Mouse (Mus musculus) adrenal gland, adult 18-20 months (tissue): ENCODE data around the gene Cog5. TPM values are rescaled to one million over a fixed set of nuclear protein-coding genes. Genes with fewer than 3 reads are reported as not detected.

Experiments
- DNase-seq, 2 experiments: peaks; one replicate each; pipeline ENCODE4 v3.0.0; 2021 to 2022; ENCODE audit warnings: low spot score in 2 of 2
- total RNA-seq, 2 experiments: library from RNA; stranded (reverse); gene quantifications; 1 replicate in 1 of 2; 2 replicates in 1 of 2; pipeline ENCODE4 v1.2.3; 2021

Gene Cog5
- total RNA-seq, 2 experiments from 2014 or later: 34.1 to 41.4 TPM

DNA sequence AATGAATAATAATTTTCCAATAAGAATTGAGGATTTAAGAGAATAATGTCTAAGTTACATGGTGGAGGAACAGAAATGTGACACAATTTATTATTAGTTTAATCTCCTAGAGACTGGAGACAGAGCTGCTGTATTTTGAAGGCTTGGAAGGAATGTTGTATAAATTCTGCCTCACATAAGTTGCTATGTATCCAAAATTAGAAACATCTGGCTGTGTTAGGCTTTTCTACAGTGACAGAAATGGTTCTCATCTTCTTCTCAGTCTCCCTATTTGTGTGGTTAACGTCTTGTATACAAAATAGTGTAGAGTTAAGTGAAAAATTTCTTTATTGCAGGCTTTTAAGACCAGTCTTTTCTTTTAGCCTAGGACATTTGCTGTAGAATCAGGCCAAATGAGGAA is 52.9 kb downstream of the Cog5 start:
- no peak for DNase-seq

DNA sequence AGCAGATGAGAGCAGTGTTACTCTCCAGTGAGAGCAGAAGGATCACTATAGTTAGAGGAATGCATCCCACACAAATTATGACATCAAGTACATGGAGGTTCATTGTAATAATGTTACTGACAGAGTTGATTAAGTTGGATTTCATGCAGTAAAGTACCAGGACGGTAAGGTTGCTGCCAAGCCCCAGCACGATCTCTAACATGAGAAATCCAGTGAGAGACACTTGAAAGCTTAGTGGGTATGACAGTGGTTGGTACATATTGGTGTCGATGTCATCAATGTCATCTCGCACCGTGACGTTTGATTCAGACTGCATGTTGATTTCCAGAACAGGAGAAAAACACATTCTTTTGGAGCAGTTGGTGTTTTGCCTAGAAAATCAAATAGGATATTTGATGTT is 55.0 kb downstream of the Cog5 start:
- DNase-seq: no peak

DNA sequence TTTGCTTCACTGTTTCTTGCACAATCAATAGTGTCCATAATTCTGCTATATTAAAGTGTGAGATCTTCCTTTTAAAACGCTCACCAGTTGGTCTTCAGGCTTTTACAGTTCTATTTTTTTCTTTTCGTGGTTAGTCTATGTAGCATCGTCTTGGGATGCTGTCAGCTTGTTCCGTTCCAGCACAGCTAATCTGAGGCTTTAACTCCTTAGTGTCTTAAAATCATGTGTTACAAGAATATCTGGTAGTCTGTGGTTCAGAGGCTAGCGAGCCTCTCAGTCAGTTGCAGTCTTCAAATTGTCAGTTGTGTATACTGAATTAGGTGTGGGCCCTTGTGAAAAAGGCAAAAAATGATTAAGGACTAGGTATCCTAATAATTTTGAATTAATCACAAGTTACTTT is 57.6 kb downstream of the Cog5 start:
- DNase-seq: no peak

DNA sequence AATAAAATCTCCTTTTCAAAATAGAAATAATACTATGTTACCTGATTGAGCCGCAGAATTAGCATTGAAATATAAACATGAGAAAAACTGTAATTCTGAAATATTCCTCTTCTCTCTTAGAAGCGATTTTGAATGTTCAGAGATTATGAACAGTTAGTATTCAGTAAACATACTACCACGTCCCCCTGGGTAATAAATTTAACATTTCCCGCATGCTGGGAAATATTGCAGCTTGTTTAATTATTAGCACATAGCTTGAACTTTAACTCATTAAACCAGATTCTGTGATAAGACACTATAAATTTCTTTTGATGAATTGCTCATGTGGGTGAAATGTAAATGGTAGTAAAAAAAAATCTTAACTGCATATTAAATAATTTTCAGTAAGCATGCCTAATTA is 58.1 kb downstream of the Cog5 start:
- no peak for DNase-seq

DNA sequence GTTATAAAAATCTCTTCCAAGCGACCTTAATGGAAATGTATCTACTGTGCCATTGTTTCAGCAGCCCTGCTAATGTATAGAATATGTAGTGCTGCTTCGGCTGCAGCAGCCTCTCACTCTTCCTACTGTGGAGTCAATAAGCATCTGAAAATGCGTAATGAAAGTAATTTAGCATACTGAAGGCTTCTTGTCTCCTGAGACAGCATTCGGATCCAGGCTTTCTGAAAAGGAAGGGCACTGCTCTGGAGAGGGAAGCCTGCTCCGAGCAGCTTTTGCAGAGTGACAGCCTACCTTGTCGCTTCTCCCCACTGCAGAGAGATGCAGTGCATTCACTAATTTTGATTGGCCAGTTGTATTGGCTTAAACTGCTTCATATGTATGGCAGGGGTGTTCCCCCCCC is 58.9 kb downstream of the Cog5 start, which contains the start of gene Gpr22:
Gpr22 (minus strand) TSS at position 348 of the 400 bp plus-strand sequence.
- no peak for DNase-seq

DNA sequence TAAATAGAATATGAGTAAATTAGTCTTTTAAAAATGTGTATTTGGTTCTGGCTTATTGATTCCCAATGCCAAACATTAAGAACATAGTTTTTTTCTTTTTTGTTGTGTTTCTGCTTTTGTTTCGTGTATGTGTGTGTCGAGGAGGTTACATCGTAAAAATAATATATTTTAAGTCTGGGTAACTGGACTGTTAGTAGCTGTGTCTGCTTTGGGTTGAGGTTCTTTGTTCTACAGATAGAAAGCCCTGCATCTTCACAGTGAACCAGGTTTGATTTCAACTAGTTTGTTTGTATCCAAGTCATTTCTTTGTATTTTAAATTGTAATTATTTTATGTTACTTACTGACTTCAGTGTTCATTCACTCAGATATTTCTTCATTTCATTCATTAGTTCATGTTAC is 59.4 kb downstream of the Cog5 start:
- no peak for DNase-seq

DNA sequence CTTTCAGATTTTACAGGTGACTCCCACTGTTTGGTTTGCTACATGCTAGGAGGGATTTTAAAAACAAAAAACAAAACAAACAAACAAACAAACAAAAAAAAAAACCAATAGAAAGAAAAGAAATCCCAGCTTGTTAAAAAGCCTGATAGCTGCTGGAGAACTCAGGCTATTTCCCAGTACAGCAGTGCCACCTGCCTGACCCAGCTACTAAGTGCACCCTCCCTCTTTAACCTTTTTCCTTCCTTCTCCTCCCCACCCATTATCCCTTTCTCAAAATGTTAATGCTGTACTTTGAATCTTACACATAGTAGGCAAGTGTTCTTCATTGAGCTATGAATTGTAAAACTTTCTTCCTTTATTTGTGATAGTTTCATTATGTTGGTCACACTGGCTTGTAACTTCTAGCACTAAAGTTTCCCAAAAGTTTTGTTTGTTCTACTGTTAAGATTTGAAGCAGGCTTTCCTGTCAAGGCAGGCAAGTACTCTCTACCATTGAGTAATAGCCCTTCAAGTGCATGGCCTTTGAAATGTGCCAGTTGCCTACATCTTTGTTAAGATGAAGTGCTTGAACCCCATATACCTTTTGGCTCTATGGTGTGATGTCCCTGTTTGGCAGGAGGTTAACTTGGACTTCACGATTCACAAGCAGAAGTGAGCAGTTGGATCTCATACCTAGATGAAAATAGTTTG is 65.1 kb downstream of the Cog5 start:
- no peak for DNase-seq

DNA sequence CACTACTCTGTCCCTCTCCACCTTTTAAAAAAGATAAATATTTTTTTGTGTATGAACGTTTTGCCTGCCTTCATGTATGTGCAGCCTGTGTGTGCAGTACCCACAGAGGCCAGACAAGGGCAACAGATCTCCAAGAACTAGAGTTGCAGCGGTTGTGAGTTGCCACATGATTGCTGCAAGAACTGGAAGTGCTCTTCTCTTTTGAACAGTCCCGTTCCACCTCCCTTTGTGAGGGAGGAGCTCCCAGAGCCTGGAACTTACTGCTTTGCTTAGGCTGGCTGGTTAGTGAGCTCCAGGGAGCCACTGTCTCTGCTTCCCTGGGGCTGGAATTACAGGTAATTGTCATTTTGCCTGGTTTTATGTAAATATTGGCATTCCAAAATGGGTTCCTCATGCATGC is 69.9 kb downstream of the Cog5 start:
- no peak for DNase-seq

DNA sequence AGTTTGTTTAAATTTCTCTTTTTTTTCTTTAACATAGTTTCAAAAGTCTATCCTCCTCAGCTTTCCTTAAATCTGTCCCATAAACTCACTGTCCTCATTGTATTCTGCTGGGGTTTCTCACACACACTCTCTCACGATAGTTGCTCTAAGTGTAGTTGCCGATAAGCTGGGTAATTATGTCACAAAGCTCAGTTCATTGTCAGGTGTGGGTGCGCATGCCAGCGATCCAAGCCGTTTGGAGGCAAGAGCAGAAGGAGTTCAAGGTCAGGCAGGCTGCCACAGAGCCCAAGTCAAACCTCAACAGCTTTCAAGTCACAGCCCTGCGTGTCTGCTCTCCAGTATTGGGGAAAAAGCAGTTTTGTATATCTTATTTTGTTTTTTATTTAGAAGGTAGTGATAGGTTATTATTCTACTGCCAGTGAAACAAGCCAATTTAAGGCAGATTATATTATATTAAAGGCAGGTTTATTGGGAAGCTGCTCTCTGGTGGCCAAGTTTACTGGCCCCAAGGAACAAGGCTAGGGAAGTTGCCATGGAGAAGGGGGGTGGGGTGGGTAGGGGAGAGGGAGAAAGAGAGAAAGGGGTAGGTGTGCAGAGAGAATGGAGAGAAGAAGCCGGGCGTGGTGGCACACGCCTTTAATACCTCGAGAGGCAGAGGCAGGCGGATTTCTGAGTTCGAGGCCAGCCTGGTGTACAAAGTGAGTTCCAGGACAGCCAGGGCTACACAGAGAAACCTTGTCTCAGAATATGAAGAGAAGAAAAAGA is 71.0 kb downstream of the Cog5 start:
- DNase-seq: no peak

DNA sequence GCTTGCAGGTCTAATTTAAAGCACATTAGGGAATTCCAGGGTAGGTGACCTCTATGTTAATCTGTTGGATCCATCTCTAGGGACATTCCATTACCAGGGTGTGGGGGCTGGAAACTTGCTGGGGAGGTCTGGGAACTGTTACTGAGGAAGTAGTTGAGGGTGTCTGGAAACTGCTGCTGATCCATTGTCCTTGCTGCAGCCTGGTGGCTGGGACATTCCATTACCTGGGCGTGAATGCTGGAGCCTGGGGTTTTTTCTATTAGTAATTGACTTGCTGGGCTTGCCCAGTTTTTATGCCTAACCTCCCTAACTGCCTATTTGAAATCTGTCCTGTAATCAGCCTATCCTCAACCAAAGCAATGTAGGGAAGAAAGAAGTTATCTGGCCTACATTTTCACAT is 72.0 kb downstream of the Cog5 start:
- DNase-seq: no peak

DNA sequence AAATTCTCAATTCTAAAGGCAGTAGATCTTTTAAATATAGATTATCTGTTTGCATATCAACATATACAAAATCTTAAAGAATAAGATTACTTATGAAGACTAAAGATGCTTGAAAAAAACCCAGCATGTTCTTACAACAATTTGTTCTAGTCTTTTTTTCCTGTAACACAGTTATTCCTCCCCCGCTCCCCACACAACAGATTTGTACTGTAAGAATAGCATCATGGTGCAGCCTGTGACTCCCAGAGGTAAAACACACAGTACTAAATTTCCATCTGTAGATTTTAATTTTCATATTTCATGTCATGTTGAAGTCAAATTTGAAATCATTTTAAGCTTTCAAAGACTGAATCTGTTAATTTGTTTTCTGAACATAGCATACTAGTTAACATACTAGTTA is 75.5 kb downstream of the Cog5 start:
- no peak for DNase-seq

DNA sequence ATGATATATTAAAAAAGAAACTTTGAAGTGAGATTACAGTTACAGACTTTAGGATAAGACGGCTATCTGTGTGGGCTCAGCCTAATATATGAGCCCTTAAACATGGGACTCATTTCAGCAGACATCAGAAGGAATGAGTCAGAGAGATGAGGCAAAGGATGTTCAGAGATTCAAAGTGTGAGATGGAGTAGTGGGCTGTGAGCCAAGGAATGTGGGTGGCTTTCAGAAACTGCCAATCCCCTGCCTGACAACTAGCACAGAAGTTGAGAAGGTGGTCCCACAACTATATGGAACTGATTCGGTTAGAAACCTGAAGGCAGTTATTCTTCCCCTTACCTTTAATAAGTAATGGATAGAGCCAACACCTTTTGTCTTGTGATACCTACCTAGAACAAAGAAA is 79.9 kb downstream of the Cog5 start:
- DNase-seq: no peak

DNA sequence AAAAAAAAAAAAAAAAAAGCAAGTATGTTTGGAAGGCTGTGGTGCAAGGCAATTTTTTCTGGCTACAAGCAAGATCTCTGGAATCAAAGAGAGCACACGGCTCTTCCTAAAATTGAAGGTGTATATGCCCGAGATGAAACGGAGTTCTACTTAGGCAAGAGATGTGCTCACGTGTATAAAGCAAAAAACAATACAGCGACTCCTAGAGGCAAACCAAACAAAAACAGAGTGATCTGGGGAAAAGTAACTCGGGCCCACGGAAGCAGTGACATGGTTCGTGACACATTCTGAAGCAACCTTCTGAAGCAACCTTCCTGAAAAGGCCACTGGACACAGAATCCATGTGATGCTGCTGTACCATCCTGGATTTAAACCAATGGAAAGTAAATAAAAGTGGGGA is 92.6 kb downstream of the Cog5 start:
- no peak for DNase-seq

DNA sequence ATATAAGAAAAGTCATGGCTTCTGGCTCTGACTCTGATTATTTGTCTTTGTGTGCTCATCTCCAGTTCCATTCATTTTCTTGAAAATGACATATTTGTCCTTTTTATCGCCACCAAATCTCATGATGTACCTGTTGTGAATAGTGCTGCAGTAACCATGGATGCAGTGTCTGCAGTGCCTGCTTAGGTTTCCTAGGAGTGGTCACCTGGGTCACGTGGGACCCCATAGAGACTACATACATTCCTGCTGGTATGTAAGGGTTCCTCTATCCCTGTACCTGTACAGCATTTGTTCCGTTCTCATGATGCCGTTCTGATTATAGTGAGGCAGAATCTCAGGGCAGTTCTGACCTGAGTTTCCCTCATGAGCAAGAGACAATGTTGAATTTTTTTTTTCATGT is 95.2 kb downstream of the Cog5 start:
- DNase-seq: no peak

DNA sequence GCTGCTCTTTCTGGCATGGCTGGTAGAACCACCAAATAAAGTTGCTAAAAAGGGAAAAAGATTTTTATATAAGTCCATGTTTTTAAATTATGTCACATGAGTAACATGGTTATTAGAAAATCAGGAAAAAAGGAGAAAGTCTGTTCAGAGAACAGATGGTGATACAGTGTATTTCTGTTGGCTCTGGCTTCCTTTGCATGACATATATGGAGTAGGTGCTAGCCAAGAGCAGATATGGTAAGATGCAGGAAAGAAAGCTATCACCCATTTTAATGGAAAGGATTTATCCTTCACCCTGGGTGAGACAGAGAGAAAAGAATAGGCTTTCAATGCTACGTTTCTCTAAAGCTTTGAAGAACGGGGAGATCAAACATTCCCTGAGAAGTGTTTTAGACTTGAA is 99.8 kb downstream of the Cog5 start:
- no peak for DNase-seq

DNA sequence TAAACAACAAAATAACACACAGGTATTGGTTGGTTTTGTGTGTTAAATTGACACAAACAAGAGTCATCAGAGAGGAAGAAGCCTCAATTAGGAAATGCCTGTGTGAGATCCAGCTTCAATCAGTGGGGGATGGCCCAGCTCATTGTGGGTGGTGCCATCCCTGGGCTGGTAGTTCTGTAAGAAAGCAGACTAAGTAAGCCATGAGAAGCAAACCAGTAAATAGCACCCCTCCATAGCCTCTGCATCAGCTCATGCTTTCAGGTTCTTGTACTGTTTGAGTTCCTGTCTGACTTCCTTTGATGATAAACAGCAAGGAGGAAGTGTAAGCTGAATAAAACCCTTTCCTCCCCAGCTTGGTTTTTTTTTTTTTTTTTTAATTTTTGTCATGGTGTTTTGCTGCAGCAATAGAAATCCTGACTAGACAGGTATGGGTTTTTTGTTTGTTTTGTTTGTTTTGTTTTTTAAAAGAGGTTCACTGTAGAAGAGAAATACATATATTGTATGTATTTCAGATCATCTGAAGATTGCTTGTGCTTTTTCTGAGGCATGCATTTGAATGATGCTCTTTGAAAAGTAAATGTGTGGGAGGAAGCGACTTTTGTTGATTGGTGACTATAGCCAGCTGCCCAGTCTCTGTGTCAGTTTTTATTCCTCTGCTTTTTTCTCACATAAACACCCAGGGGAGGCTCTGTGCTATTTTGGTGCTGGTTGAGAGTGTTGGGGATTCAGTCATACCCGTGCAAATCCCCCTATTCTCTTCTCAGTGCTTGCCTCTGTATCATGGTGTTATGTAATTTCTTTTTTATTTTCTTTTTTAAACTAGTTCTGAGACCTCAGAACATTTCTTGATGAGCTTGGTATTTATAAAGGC is 101.5 kb downstream of the Cog5 start:
- DNase-seq: no peak

DNA sequence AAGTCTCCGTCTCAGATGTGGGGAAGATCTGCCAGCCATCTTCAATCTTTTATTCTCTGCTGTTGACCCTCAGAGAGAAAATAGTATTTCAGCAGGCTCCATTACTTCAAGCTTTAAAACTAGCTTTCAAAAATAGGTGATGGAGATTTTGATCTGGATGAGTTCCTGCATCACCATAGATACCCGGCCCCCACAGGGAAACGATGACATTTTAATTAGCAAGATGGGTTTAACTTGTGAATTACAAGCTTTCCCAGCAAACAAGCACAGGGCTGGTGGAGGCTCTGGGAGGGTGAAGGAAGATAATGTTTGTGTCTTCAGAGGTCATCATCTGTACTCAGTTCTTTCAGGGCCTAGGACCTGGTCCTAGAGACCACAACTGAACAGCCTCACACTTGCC is 118.9 kb downstream of the Cog5 start:
- DNase-seq: no peak

DNA sequence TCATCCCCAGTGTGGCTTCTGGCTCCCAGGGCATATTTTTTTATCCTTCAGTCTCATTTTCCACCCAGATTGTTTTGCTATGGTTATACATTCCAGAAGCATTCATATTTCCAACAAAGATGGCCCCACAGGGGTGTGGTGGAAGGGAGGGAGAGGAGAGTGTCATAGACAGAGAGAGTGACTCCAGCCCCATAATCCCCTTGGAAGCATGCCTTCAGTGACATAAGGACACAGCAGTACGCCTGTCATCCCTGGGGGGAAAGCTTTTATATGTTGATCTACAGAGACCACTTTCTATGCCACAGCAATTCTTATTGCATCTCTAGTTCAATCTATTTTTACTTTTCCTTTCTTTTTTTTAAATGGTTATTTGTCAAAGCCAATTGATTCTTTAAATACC is 129.6 kb downstream of the Cog5 start:
- DNase-seq: no peak

DNA sequence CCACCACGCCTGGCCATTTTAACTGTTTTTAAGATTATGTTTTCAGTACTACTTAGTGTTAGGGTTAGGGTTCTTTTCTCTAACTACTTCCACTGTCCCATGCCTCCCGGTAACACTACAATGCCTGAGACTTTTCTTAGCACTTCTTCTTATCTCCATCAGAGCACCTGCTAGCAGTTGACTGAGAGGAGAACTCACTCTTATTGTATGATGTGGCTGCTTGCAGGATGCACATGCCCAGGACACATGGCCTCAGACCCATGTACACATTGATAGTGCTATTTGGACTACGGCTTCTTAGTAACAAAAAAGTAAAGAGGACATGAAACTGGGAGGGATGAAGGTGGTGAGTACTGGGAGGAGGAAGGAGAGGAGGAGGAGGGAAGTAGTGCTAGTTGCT is 133.9 kb downstream of the Cog5 start:
- DNase-seq: no peak

DNA sequence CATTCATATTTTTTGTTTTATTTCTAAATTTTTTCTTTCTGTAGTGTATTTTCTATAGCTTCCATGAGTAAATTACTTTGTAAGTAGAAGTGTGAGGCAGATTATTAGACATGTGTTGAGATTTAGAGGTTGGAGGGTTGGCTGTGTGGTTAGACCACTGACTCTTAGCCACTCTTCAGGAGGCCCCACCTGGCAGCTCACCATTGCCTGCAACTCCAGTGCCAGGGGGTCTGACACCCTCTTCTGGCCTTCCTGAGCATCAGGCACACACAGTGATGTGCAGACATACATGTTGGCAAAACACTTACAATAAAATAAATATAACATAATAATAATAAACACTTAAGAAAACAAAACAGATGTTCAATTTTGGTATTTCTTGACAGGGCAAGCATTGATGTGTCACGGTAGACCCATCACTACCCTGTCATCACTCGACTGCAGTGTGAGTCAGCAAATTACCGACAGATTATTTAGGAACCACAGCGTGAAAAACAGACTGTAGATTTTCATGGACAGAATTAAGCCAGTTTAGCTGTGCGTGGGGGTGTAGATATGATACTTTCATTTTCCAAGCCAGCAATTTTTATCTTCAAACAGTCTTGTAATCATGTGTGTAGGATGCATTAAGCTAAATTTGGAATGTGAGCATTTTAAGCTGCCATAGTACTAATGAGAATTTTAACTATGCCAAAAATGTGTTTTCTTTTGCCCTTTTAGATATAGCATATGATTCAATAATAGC is 151.9 kb downstream of the Cog5 start:
- DNase-seq: no peak

DNA sequence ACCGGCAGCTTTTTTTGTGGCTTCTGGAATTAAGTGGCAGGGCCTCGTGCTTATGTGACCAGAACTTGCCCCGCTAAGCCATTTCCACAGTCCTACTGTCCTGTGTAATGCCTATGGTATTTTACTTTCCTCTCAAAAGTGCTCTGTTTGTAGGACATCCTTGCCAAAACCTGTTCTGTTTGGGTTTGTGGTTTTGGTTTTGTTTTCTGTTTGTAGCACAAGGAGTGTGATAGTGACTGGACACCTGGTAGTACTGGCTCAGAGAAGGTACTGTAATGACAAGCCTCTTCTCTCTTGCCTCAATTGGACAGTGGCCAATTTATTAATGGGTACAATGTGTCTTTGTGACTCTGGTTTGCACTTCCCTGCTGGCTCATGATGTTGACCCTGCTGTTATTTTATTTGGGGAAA is 163.4 kb downstream of the Cog5 start:
- no peak for DNase-seq
